Mouse (Mus musculus) liver, embryonic 14.5 days (tissue): Measurements from ENCODE around the gene Terf2ip. TPM values are rescaled to one million over a fixed set of nuclear protein-coding genes. Genes with fewer than 3 reads are reported as not detected.

ENCODE experiments used
- ATAC-seq: fragments of 200-750 bp; cut with Nextera tagmentation; 2 replicates; pipeline ENCODE4 v1.8.0; 2017; ENCODE audit warnings: moderate number of reproducible peaks, mild to moderate bottlenecking, moderate library complexity; ENCODE audit not compliant: insufficient read depth
- DNase-seq, 3 experiments: peaks; one replicate each; pipeline ENCODE4 v3.0.0-alpha.2; 2012 to 2013; ENCODE audit warnings: low read depth in 3 of 3, low spot score in 3 of 3
- H3K27ac ChIP-seq: fragments of 300-500 bp; sonication (generic); 2 replicates; pipeline ENCODE4 v1.5.1; 2014; ENCODE audit warnings: moderate library complexity, mild to moderate bottlenecking, control low read depth, inconsistent platforms
- H3K27me3 ChIP-seq: fragments of 300-500 bp; sonication (generic); 2 replicates; pipeline ENCODE4 v1.6.1; 2014; ENCODE audit warnings: mild to moderate bottlenecking, low read length, moderate library complexity; ENCODE audit not compliant: control insufficient read depth, insufficient read depth
- H3K36me3 ChIP-seq: fragments of 300-500 bp; sonication (generic); replicated peaks from 2 replicates; pipeline ENCODE4 v1.6.1; 2014; ENCODE audit warnings: low read depth; ENCODE audit not compliant: control insufficient read depth, insufficient read depth
- H3K4me1 ChIP-seq, 2 experiments: fragments of 200-500 bp in 1 of 2; fragments of 300-500 bp in 1 of 2; sonication (generic) in 1 of 2; replicated peaks; 2 replicates each; pipeline ENCODE4 v1.6.1; 2012 to 2014; ENCODE audit warnings: antibody characterized with exemption in 1 of 2, inconsistent platforms in 1 of 2, low read length in 1 of 2; ENCODE audit not compliant: control insufficient read depth in 2 of 2, insufficient read depth in 2 of 2
- H3K4me2 ChIP-seq: fragments of 300-500 bp; sonication (generic); 2 replicates; pipeline ENCODE4 v1.6.1; 2014; ENCODE audit warnings: low read depth, mild to moderate bottlenecking, control low read depth, moderate library complexity
- H3K4me3 ChIP-seq, 2 experiments: fragments of 200-500 bp in 1 of 2; fragments of 300-500 bp in 1 of 2; sonication (generic) in 1 of 2; 2 replicates each; pipeline ENCODE4 v1.5.1; 2012 to 2014; ENCODE audit warnings: low read depth in 2 of 2, low read length in 2 of 2, mild to moderate bottlenecking in 2 of 2, control low read depth in 1 of 2, inconsistent platforms in 1 of 2, moderate library complexity in 1 of 2; ENCODE audit not compliant: insufficient read depth in 1 of 2
- H3K9ac ChIP-seq: fragments of 300-500 bp; sonication (generic); replicated peaks from 2 replicates; pipeline ENCODE4 v1.6.1; 2014; ENCODE audit warnings: mild to moderate bottlenecking, control low read depth, moderate library complexity
- H3K9me3 ChIP-seq: fragments of 300-500 bp; sonication (generic); 2 replicates; pipeline ENCODE4 v1.6.1; 2016; ENCODE audit warnings: low read length, mixed read lengths; ENCODE audit not compliant: control insufficient read depth
- CTCF ChIP-seq: IDR thresholded peaks from 2 replicates; pipeline ENCODE4 v1.5.1; 2016; ENCODE audit warnings: antibody characterized with exemption, low read depth, control low read depth
- EP300 ChIP-seq: IDR thresholded peaks from 2 replicates; pipeline ENCODE4 v1.6.1; 2016; ENCODE audit warnings: antibody characterized with exemption, low read depth
- WGBS: fragments of 180-500 bp; shearing (Covaris S2); extraction: QIAGEN DNeasy Blood & Tissue Kit; methylation state at CpG from one replicate; pipeline ENCODE4 v1.1.7; 2014; ENCODE audit not compliant: insufficient replicate concordance; 5-methylcytosine and 5-hydroxymethylcytosine counted together
- polyA plus RNA-seq, 2 experiments: library from polyadenylated mRNA; depleted of rRNA in 1 of 2; stranded (reverse) in 1 of 2; unstranded in 1 of 2; fragments of >200 nt; fragmentation: Nextera tagmentation in 1 of 2; extraction: Ambion mirVana in 1 of 2; gene quantifications; 2 replicates each; pipeline versions ENCODE4 v1.2.1 to v1.2.3; 2012 to 2014

Terf2ip gene
- polyA plus RNA-seq, 2 experiments: 3.2 to 3.9 TPM

DNA sequence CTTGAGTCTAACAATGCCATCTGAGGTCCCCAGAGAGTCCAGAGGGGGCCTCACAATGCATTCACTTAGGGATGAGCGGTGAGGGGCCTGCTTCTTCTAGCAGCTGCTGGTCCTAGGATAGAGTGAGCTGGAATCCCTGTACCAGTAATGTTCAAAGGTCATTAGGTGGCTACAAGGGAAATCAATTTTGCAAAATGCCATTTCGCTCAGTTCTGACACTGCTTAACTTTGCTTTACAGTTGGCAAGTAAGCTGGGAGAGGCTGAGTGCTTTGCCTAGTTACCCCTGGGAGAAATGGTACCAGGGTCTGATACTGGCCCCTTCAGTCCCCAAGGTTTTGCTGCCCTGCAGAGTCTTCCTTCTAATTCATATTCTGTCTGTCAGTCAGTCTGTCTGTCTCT lies 35.5 kb upstream of the Terf2ip start:
- ATAC-seq (no peak), DNase-seq (no peak)

DNA sequence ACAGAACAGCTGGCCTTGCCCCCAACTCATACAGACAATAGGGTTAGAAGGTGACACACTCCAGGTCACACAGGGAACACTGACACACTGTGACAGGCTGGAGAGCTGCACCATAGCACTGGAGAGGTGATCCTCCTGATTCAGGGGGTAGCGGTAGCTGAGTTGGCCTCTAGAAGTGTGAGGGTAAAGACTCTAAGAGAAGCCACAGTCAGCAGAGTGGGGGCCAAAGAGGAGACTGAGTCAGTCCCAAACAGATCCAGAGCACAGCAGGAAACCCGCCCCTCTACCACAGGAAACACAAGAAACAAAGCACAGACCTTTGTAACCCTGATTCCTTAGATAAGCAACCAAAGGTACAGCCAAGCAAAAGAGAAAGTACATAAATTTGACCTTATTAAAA lies 34.9 kb upstream of the Terf2ip start:
- WGBS: 68% methylated on average over 2 of the region's 2 CpGs
- Histone ChIP-seq H3K4me1 (peaks cover 0 to 8% of the 10 kb centered on the region in 2 experiments; a peak in 2 of 4 replicates), H3K27ac (no peak overlapping the region), H3K9ac (no peak overlapping the region), H3K9me3 (no peaks in the 10 kb centered on the region), H3K4me3 (no peak overlapping the region), H3K36me3 (peaks cover 3% of the 10 kb centered on the region), H3K27me3 (no peaks in the 10 kb centered on the region), H3K4me2 (no peak overlapping the region)
- TF ChIP-seq EP300: no peak
- no peak for TF ChIP-seq CTCF
- DNase-seq (no peak), ATAC-seq (no peak)

More for the DNA sequence above, 35.5 kb upstream of the Terf2ip start:
- Histone ChIP-seq H3K4me1 (peaks cover 0 to 8% of the 10 kb centered on the region in 2 experiments; a peak in 2 of 4 replicates), H3K27ac (no peak overlapping the region), H3K27me3 (no peaks in the 10 kb centered on the region), H3K9ac (no peak overlapping the region), H3K36me3 (peaks cover 3% of the 10 kb centered on the region), H3K4me3 (no peak overlapping the region), H3K9me3 (no peaks in the 10 kb centered on the region), H3K4me2 (no peak overlapping the region)
- TF ChIP-seq EP300 (no peak), CTCF (no peak)
- WGBS: 83% methylated on average over 2 of the region's 2 CpGs

DNA sequence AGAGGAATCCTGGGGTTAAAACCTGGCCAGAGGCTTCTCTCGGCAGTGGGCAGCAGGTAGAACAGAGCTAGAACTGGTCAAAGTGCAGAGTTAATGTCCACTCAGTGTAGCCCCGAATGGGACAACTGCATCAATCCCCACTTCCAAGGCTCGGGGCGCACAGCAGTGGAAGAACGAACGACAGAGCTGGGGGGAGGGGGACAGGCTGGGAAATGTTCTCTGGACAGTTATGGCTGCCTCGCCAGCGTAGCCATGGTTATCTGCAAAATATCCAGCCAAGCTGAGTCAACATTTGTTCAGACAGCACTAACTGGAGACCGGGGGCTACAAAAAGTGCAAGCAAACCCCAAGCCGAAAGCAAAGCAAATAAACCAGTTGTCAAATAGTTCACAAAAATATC lies 33.1 kb upstream of the Terf2ip start:
- Histone ChIP-seq H3K4me2 (no peak overlapping the region), H3K27ac (no peak overlapping the region), H3K9me3 (no peaks in the 10 kb centered on the region), H3K4me1 (peaks cover 0 to 8% of the 10 kb centered on the region in 2 experiments; a peak in 2 of 4 replicates), H3K36me3 (peaks cover 3% of the 10 kb centered on the region), H3K9ac (no peak overlapping the region), H3K4me3 (no peak overlapping the region), H3K27me3 (no peaks in the 10 kb centered on the region)
- DNase-seq (no peak), ATAC-seq (peak; percentile 22; the same call in 1 of the 2 replicates)
- TF ChIP-seq CTCF (no peak), EP300 (no peak)
- 72% methylated on average over 10 of the region's 10 CpGs for WGBS

DNA sequence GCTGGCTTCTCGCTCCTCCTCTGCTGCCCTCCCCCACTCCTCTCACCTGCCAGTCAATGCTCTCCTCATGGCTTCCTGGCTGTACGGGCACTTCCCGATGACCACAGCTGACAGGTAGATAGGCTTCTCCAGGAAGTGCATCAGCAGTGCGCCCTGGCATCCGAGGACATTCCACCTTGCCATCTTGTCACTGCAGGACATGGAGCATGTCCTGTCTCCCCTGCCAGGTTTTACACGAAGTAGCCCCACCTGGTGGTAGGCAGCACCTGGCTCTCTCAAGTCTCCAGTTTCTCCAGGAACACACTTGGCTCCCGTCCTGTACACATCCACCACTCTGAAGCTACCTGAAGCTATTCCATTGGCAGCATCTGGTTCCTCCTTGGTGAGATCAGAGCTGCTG lies 29.1 kb upstream of the Terf2ip start:
- WGBS: 67% methylated on average over 7 of the region's 7 CpGs
- TF ChIP-seq CTCF (peak; percentile 62), EP300 (no peak)
- H3K4me1 ChIP-seq: no peaks in the 10 kb centered on the region
- no peak for DNase-seq
- no peak overlapping the region for H3K9ac ChIP-seq
- no peaks in the 10 kb centered on the region for H3K9me3 ChIP-seq
- ATAC-seq: no peak
- H3K36me3 ChIP-seq: no peaks in the 10 kb centered on the region; the same call in none of the 2 replicates
- no peaks in the 10 kb centered on the region for H3K27me3 ChIP-seq
- H3K4me3 ChIP-seq: no peak overlapping the region
- no peak overlapping the region for H3K27ac ChIP-seq
- no peak overlapping the region for H3K4me2 ChIP-seq

DNA sequence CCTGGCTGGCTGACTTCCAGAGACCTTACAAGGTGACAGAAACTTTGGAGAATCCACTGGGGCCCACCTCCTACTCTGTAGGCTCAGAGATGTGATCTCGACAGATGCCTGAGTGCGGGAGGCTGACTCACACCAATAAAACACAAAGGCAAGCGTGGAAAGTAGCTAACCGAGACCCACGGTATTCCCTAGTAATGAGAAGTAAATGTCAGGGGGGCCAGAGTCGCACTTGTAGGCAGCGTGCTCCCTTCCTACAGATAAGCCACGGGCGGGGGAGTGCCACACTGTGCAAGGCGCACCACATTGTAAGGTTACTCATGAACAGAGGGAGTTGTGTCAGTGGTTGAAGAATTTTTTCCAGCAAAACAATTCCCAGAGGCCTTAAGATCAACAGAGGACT lies 26.7 kb upstream of the Terf2ip start:
- Histone ChIP-seq H3K4me2 (no peak overlapping the region), H3K27ac (no peak overlapping the region), H3K4me1 (no peaks in the 10 kb centered on the region), H3K4me3 (no peak overlapping the region), H3K36me3 (no peaks in the 10 kb centered on the region; the same call in none of the 2 replicates), H3K27me3 (no peaks in the 10 kb centered on the region), H3K9me3 (no peaks in the 10 kb centered on the region), H3K9ac (no peak overlapping the region)
- ATAC-seq (no peak), DNase-seq (no peak)
- 48% methylated on average over 10 of the region's 10 CpGs for WGBS
- no peak for TF ChIP-seq EP300
- no peak for TF ChIP-seq CTCF
